In genomic region chr6:127979831-127980230, GRCm38 (mm10) we compare ENCODE assay signal across 27 mouse cellular contexts.
DNase-seq lines count a peak whose midpoint lies in the region; ATAC-seq lines count a peak whose summit lies in the region.
"Had no signal": no experiment of that assay in that cellular context is flagged by ENCODE, and none has a peak within 500 bp of the region (broad histone marks: within the 10 kb centered on the region; RNA-seq: fewer than 3 reads in every experiment).

No protein-coding gene starts in this region.

- no peak overlapping the region for H3K4me2 ChIP-seq in heart, embryonic 11.5 days
- no peak overlapping the region for H3K4me2 ChIP-seq in limb, embryonic 12.5 days
- H3K4me2 ChIP-seq: hindbrain, embryonic 15.5 days; liver, embryonic 11.5 days; lung, embryonic 15.5 days; midbrain, embryonic 12.5 days had no signal

- DNase-seq in heart, embryonic 10.5 days (ENCODE audit: low spot score) = no peak
- no peak for DNase-seq in limb, embryonic 10.5 days (ENCODE audit: low spot score)
- DNase-seq in cerebellum, adult 8-10 months = peak; percentile 93
- DNase-seq in cerebellum, postnatal 25 days = peak; percentile 94
- DNase-seq in adrenal gland, postnatal 36 days = no peak
- no peak for DNase-seq in spleen, postnatal 4 days (ENCODE audit: low spot score in 2 of 2)
- DNase-seq: adrenal gland, postnatal 14 days; gastrocnemius, adult 2 months; heart, postnatal 36 days; kidney, adult 18-20 months; kidney, postnatal 4 days; right cerebral cortex, adult 18-20 months; spleen, adult 18-20 months; thymus, adult 18-20 months; thymus, postnatal 25 days had no signal

- 0 out of 2 replicates have a peak, but pooled peaks cover 4% of the 10 kb centered on the region for H3K36me3 ChIP-seq in heart, embryonic 10.5 days
- H3K36me3 ChIP-seq in heart, embryonic 11.5 days (ENCODE audit: control insufficient read depth, insufficient read depth, low read length) = no peaks in the 10 kb centered on the region
- no peaks in the 10 kb centered on the region for H3K36me3 ChIP-seq in limb, embryonic 12.5 days
- H3K36me3 ChIP-seq in limb, embryonic 10.5 days = 0 out of 2 replicates have a peak, but pooled peaks cover 2% of the 10 kb centered on the region
- H3K36me3 ChIP-seq: hindbrain, embryonic 15.5 days; limb, embryonic 13.5 days; lung, embryonic 15.5 days; midbrain, embryonic 12.5 days; neural tube, embryonic 12.5 days had no signal

- WGBS in heart, embryonic 10.5 days = 93% methylated on average over 5 of the region's 5 CpGs
- WGBS in heart, embryonic 11.5 days (ENCODE audit: insufficient replicate concordance) = 87% methylated on average over 5 of the region's 5 CpGs
- WGBS in limb, embryonic 12.5 days = 91% methylated on average over 5 of the region's 5 CpGs
- WGBS in limb, embryonic 10.5 days = 97% methylated on average over 5 of the region's 5 CpGs

- ATAC-seq in heart, embryonic 11.5 days (replicated peaks; ENCODE audit: insufficient number of reproducible peaks, low FRiP score, low TSS enrichment) = no peak
- no peak for ATAC-seq in limb, embryonic 12.5 days (ENCODE audit: insufficient number of reproducible peaks, insufficient read depth, low FRiP score, low TSS enrichment, low read depth)
- ATAC-seq: forebrain, embryonic 14.5 days; Patski had no signal

- no peaks in the 10 kb centered on the region for H3K9me3 ChIP-seq in heart, embryonic 10.5 days
- no peaks in the 10 kb centered on the region for H3K9me3 ChIP-seq in heart, embryonic 11.5 days (replicated peaks; ENCODE audit: control insufficient read depth, low read length)
- no peaks in the 10 kb centered on the region for H3K9me3 ChIP-seq in limb, embryonic 12.5 days
- no peaks in the 10 kb centered on the region for H3K9me3 ChIP-seq in limb, embryonic 10.5 days (replicated peaks)
- H3K9me3 ChIP-seq: hindbrain, embryonic 15.5 days; limb, embryonic 13.5 days; lung, embryonic 15.5 days; midbrain, embryonic 12.5 days; neural tube, embryonic 12.5 days had no signal

- H3K4me1 ChIP-seq in heart, embryonic 10.5 days = peaks cover 85% of the 10 kb centered on the region
- H3K4me1 ChIP-seq in heart, embryonic 11.5 days (ENCODE audit: control insufficient read depth, insufficient read depth, low read length) = peaks cover 37% of the 10 kb centered on the region
- H3K4me1 ChIP-seq in limb, embryonic 12.5 days (replicated peaks) = peaks cover 38% of the 10 kb centered on the region
- H3K4me1 ChIP-seq in limb, embryonic 10.5 days = peaks cover 53% of the 10 kb centered on the region

- no peaks in the 10 kb centered on the region for H3K27me3 ChIP-seq in heart, embryonic 10.5 days (ENCODE audit: insufficient read depth, poor library complexity, severe bottlenecking)
- H3K27me3 ChIP-seq in heart, embryonic 11.5 days (ENCODE audit: control insufficient read depth, insufficient read depth, low read length) = no peaks in the 10 kb centered on the region
- H3K27me3 ChIP-seq in limb, embryonic 12.5 days = peaks cover 5% of the 10 kb centered on the region
- no peaks in the 10 kb centered on the region for H3K27me3 ChIP-seq in limb, embryonic 10.5 days (ENCODE audit: low read depth, poor library complexity, severe bottlenecking)
- H3K27me3 ChIP-seq: hindbrain, embryonic 15.5 days; lung, embryonic 15.5 days; midbrain, embryonic 12.5 days; neural tube, embryonic 12.5 days; Patski had no signal

- H3K9ac ChIP-seq in heart, embryonic 11.5 days (ENCODE audit: low read depth, low read length) = no peak overlapping the region
- H3K9ac ChIP-seq in limb, embryonic 12.5 days (replicated peaks) = no peak overlapping the region
- H3K9ac ChIP-seq: hindbrain, embryonic 15.5 days; limb, embryonic 13.5 days; lung, embryonic 15.5 days; midbrain, embryonic 12.5 days; neural tube, embryonic 12.5 days had no signal

- H3K4me3 ChIP-seq in heart, embryonic 10.5 days = no peak overlapping the region
- no peak overlapping the region for H3K4me3 ChIP-seq in heart, embryonic 11.5 days (ENCODE audit: low read depth, low read length)
- no peak overlapping the region for H3K4me3 ChIP-seq in limb, embryonic 12.5 days (replicated peaks)
- H3K4me3 ChIP-seq in limb, embryonic 10.5 days = no peak overlapping the region
- H3K4me3 ChIP-seq: gastrocnemius, adult 2 months; hindbrain, embryonic 15.5 days; limb, embryonic 13.5 days; lung, embryonic 15.5 days; midbrain, embryonic 12.5 days; myocyte; neural tube, embryonic 12.5 days had no signal

- H3K27ac ChIP-seq in heart, embryonic 10.5 days = 0 out of 2 replicates have a peak overlapping the region, but pooled peaks have one; percentile 56
- H3K27ac ChIP-seq in heart, embryonic 11.5 days (ENCODE audit: low read depth, low read length) = no peak overlapping the region
- peak overlapping the region; percentile 13; the same call in 1 of the 2 replicates for H3K27ac ChIP-seq in limb, embryonic 12.5 days
- no peak overlapping the region for H3K27ac ChIP-seq in limb, embryonic 10.5 days
- H3K27ac ChIP-seq: gastrocnemius, adult 2 months; hindbrain, embryonic 15.5 days; limb, embryonic 13.5 days; lung, embryonic 15.5 days; midbrain, embryonic 12.5 days; neural tube, embryonic 12.5 days; stomach, postnatal 0 days had no signal

Comparison
In these comparisons a context has a peak if more than half of its experiments do, and no peak if none do; other contexts are left out.
1. H3K27ac ChIP-seq: peak in heart, embryonic 10.5 days (single experiment) and limb, embryonic 12.5 days (single experiment); none in heart, embryonic 11.5 days (single experiment) and limb, embryonic 10.5 days (single experiment).
2. DNase-seq: peak in cerebellum, adult 8-10 months (single experiment) and cerebellum, postnatal 25 days (2 of 2); none in heart, embryonic 10.5 days (single experiment), limb, embryonic 10.5 days (single experiment), adrenal gland, postnatal 36 days (0 of 2) and spleen, postnatal 4 days (0 of 2).